Mouse (Mus musculus) kidney, postnatal 4 days (tissue): Measurements from ENCODE around the gene Vmn2r99.

Source experiments
- DNase-seq, 2 experiments: peaks; one replicate each; pipeline ENCODE4 v3.0.0; 2021; ENCODE audit warnings: mixed read lengths in 2 of 2

Vmn2r99 gene

DNA sequence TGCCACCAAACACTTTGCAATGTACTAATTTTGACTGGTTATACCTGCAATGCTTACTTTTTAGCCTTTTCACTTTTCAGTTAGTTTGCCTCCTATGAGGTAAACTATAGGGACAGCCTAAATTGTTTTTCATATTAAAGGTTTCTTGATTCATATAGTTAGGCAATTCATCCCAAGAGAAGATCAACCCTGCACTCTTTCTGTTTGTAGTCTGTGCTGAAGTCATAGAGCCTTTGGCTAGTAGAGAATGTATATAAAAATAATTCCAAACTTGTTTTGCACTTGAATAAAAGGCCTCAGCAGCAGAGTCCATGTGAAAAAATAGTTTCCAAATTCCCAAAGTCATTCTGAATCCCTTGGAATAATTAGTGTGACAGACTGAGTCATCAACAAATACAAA is at the start of gene Vmn2r99:
Gene Vmn2r99 (plus strand): TSS at position 301 of the 400 bp plus-strand sequence.
- no peak for DNase-seq

DNA sequence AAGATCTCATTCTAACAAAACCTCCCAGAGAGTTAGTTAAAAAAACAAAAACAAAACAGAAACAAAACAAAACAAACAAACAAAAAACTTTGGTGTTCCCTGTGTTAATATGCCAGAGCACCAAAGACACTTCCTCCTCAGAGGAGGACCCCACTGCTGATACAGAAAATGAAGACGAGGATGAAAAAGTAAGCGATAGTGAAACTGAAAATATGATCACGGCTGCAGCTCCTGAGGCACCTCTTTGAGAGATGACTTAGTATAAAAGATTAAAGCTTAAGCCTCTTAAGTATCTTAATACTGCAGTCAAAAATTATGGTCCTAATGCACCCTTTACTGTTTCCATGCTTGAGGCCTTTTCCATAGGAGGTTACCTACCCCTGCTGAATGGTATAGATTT is 75.9 kb downstream of the Vmn2r99 start:
- no peak for DNase-seq

DNA sequence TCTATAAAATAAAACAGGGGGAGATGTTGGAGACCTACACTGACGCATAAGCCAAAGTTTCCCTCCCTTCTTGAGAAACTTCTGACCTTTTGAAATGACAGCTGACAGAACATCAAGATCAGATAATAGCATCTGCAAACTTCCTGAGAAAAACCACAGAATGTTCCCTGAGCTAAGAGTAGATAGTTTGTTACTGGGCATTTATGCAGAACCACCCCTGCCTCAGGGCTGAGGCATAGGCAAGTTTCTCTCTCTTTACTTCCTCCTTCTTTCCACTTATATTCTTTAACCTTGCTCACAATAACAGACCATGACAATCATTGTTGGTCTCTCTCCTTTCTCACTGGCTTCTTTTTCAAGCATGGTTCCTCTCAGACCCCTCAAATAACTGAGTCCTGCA is 83.2 kb downstream of the Vmn2r99 start:
- DNase-seq = no peak
